In genomic region chr14:103434218-103434617, GRCm38 (mm10) we compare ENCODE assay signal across 17 mouse cellular contexts.
DNase-seq lines count a peak whose midpoint lies in the region; ATAC-seq lines count a peak whose summit lies in the region.
"Had no signal": no experiment of that assay in that cellular context is flagged by ENCODE, and none has a peak within 500 bp of the region (broad histone marks: within the 10 kb centered on the region; RNA-seq: fewer than 3 reads in every experiment).

No protein-coding gene starts in this region.

- peak; percentile 60 to 79 for DNase-seq in cerebellum, postnatal 10 days
- DNase-seq in cerebellum, adult 9-11 months = no peak
- peak; percentile 5 for DNase-seq in kidney, adult 11 months
- peak; percentile 81 for DNase-seq in Muller cell, postnatal 12 days (ENCODE audit: inconsistent ontology term)
- peak; percentile 51 for DNase-seq in gastrocnemius, postnatal 14 days
- DNase-seq in frontal cortex, postnatal 14 days (ENCODE audit: low spot score in 2 of 2) = no peak
- DNase-seq: B cell, adult 2 months; lung, embryonic 14.5 days; thymus, postnatal 14 days had no signal

- ATAC-seq in kidney, embryonic 15.5 days (replicated peaks; ENCODE audit: low FRiP score) = no peak
- ATAC-seq: intestine, embryonic 16.5 days; midbrain, embryonic 13.5 days had no signal

- no peak overlapping the region for H3K27ac ChIP-seq in kidney, embryonic 15.5 days
- H3K27ac ChIP-seq: embryonic facial prominence, embryonic 13.5 days; hindbrain, embryonic 14.5 days; midbrain, embryonic 13.5 days; stomach, embryonic 15.5 days had no signal

- 56% methylated on average over 4 of the region's 4 CpGs for WGBS in kidney, embryonic 15.5 days

- no peaks in the 10 kb centered on the region for H3K9me3 ChIP-seq in kidney, embryonic 15.5 days (replicated peaks)
- H3K9me3 ChIP-seq: embryonic facial prominence, embryonic 13.5 days; midbrain, embryonic 13.5 days; stomach, embryonic 15.5 days had no signal

- intact Hi-C loops in gastrocnemius, postnatal 14 days (cut with DNase I; ENCODE audit: low total_unique reads) = no loop called here

- H3K27me3 ChIP-seq in kidney, embryonic 15.5 days = no peaks in the 10 kb centered on the region
- H3K27me3 ChIP-seq: embryonic facial prominence, embryonic 13.5 days; midbrain, embryonic 13.5 days; stomach, embryonic 15.5 days had no signal

- H3K4me3 ChIP-seq in kidney, embryonic 15.5 days (replicated peaks) = no peak overlapping the region
- H3K4me3 ChIP-seq: embryonic facial prominence, embryonic 13.5 days; midbrain, embryonic 13.5 days; myocyte; stomach, embryonic 15.5 days had no signal

- no peak overlapping the region for H3K4me2 ChIP-seq in kidney, embryonic 15.5 days
- H3K4me2 ChIP-seq: embryonic facial prominence, embryonic 13.5 days; hindbrain, embryonic 14.5 days; liver, embryonic 11.5 days; lung, embryonic 14.5 days; midbrain, embryonic 13.5 days; stomach, embryonic 15.5 days had no signal

- H3K36me3 ChIP-seq in kidney, embryonic 15.5 days = no peaks in the 10 kb centered on the region
- H3K36me3 ChIP-seq: embryonic facial prominence, embryonic 13.5 days; midbrain, embryonic 13.5 days; stomach, embryonic 15.5 days had no signal

- no peaks in the 10 kb centered on the region for H3K4me1 ChIP-seq in kidney, embryonic 15.5 days
- H3K4me1 ChIP-seq: embryonic facial prominence, embryonic 13.5 days; midbrain, embryonic 13.5 days; stomach, embryonic 15.5 days had no signal

- H3K9ac ChIP-seq in kidney, embryonic 15.5 days = no peak overlapping the region
- H3K9ac ChIP-seq: embryonic facial prominence, embryonic 13.5 days; hindbrain, embryonic 14.5 days; lung, embryonic 14.5 days; midbrain, embryonic 13.5 days; stomach, embryonic 15.5 days had no signal

Comparison
In these comparisons a context has a peak if more than half of its experiments do, and no peak if none do; other contexts are left out.
1. DNase-seq: peak in cerebellum, postnatal 10 days (2 of 2), kidney, adult 11 months (single experiment), Muller cell, postnatal 12 days (single experiment) and gastrocnemius, postnatal 14 days (single experiment); none in cerebellum, adult 9-11 months (single experiment) and frontal cortex, postnatal 14 days (0 of 2).